Mouse (Mus musculus): Measurements from ENCODE around the gene Adamts7.

The Adamts7 gene

GRCm38 (mm10) chr9:90162926-90163748 lies at the start of gene Adamts7:
Adamts7 (plus strand) TSS chr9:90163069.
- no peak for DNase-seq (ENCODE audit: low spot score)

DNA sequence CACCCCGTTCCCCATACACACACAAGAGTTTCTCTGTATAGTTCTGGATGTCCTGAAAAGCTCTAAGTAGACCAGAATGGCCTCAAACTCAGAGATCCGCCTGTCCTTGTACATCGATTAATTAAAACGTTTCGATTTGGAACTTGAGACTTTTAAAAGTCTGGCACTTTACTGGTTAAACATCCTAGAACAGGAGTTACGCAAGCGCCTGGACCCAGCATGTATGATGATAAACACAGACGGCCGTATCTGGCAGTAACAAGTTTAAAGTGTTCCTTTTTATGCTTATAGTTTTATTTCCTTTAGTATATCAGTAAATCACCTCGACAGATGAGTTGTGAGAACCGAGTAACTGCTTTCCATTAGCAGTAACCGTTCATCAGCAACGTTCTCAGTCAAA lies 49.7 kb upstream of the Adamts7 start:
- no peak for DNase-seq (ENCODE audit: low spot score)

- peak; percentile 87 for DNase-seq (ENCODE audit: low spot score)
These were observed 49.0 kb upstream of the Adamts7 start for GRCm38 (mm10) chr9:90113651-90114566.

DNA sequence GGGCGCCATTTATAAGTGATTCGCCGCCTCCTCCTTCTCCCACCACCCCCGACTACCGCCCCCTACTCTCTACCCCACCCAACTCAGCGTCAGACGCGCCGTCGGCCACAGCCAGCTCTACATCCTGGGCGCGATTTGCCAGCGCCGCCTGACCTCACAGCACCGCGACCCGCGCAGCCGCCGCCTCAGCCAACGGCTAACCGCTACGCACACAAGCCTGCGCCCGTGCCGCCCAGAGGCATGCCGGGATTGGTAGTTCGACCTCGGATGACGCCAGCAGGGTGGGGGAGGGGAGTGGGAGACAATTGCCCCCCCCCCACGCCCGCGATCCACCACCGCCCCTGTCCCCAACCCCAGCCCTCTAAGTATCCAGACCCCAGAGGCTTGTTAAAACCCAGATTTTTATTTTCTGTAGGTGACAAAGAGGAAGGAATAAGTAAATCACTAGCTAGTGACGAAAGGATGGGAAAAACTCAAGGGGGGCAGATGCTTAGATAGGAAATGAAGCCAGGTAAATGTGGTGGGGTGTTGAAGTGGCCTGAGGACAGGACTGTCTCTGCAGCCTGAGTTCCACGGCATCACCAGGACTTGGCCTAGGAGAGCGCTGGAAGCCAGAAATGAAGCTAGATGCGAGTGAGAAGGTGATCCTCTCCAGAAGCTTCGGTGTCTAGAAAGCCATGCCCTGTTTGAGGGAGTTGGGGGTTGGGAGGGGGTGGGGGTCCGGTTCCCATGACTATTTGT lies 48.1 kb upstream of the Adamts7 start, which contains the start of gene Morf4l1:
Gene Morf4l1, minus strand, starts transcription at position 208 of the 741 bp plus-strand sequence.
- peak; percentile 86 for DNase-seq (ENCODE audit: low spot score)

DNA sequence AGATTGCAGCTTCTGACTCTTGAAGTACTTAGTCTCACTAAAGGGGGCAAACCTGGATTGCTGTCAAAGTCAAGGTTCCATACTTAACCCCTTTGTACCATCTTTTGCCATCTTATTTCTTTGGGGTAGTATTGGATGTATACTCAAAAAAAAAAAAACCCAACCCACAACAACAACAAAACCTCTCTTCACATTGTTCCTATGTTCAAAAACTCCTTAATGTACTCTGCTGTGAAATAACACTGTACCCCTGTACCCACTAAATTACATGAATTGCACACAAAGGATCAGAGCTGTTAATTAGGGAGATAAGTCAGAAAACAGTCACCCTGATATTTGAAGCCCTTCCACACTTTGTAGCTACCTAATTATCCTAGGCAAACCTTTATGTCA lies 47.6 kb upstream of the Adamts7 start:
- no peak for DNase-seq (ENCODE audit: low spot score)

DNA sequence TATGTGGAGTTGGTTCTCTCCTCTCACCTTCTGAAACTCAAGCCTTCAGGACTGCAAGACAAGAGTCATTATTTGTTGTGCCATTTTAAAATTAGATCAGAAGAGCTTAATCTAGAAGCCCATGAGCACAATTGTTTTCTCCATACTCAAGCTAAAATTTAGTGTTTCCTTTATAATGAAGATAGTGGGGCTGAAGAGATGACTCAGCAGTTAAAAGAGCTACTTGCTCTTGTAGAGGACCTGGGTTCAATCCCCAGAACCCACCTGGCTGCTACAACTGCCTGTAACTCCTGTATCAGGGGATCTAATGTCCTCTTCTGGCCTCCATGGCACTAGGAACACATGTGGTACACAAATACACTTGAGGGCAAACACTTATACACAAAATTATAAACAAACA lies 45.6 kb upstream of the Adamts7 start:
- DNase-seq (ENCODE audit: low spot score) = no peak

DNA sequence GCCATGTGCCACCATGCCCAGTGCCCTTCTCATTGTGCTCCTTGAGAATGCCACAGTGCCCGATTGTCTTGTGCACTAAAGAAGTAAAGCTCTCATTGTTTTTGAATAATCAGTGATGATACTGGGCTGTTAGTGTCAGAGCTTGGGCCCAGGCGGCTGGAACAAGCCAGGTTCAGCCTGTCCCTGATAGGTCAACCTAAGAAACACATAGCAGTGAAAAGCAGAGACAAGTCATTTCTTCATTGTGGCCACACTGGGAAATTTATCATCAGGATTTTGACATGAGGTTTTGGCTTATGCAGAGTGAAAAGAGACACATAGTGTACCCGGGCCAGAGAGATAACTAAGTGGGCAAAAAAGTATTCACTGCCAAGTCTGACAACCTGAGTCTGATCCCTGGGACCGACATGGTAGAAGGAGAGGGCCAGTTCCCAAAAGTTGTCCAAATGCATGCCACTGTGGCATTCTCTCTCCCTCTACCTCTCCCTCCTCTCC lies 40.6 kb upstream of the Adamts7 start:
- DNase-seq (ENCODE audit: low spot score) = no peak

DNA sequence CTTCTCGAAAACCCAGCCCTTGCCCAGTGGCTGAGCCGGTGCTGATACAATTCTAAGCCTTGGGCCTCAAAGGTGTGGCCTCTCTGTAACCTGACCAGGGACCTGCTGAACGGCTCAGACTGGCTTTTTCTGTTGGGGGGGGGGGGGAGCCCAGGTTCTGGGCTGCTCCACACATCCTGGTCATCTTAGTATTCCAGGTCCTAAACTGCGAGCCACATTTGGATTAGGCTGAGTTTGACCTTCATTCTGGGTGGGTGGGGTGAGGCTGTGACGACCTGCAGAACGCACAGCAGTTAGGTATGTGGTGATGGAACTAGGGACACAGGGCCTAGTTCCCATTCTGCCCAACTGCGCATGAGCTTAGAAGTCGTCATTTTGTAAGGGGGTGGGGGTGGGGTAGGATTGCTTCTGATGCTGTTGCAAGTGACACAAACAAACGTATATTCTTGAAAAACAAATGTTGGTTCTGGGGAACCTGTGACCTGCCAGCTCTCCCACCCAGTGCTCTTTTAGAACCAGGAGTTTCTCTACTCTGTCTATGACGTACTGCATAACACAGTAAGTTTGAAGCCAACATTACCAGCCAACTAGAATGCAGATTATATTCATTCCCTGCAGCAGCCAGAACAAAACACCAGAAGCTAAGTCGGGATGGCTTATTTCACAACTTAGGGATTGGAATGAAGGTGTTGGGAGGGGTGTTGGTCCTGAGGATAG lies 38.6 kb upstream of the Adamts7 start:
- no peak for DNase-seq (ENCODE audit: low spot score)

DNA sequence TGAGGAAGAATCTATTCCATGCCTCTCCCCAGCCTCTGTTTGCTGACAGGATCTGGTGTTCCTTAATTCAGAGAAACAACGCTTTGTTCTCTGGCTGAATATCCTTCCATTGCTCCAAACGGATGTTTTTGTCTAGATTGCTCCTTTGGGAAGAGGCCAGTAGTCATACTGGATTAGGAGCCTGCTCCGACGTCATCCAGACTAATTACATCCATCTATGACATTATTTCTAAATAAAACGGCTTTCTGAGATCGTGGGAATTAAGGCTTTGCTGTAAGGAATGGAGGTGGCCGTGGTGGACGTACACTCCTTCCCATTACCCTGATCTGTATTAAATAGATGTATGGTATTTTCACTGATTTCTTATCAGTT lies 38.0 kb upstream of the Adamts7 start:
- DNase-seq (ENCODE audit: low spot score) = no peak

GRCm38 (mm10) chr9:90125416-90126099 lies 37.3 kb upstream of the Adamts7 start:
- DNase-seq (ENCODE audit: low spot score) = no peak

GRCm38 (mm10) chr9:90126260-90127010 lies 36.4 kb upstream of the Adamts7 start:
- DNase-seq (ENCODE audit: low spot score) = peak; percentile 63

DNA sequence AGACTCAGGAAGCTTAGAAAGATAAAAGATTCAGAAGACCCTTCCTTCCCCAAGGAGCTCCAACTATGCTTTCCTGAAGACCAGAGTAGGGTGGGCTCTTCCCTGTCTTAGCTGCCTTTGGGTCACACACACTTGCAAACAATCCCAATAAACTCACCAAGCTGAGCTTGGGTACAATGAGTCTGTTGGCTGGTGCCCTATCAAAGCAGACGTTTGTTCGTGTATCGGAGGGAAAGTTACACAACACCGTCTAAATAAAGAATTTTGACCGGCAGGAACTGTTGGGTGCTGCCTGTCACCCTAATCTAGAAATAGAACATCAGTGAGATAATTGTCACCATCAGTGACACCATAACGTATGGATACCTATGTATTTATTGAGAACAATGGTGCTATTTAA lies 35.7 kb upstream of the Adamts7 start:
- no peak for DNase-seq (ENCODE audit: low spot score)

GRCm38 (mm10) chr9:90128636-90129201 lies 34.1 kb upstream of the Adamts7 start:
- DNase-seq (ENCODE audit: low spot score) = no peak

- DNase-seq (ENCODE audit: low spot score) = no peak
These were observed 29.1 kb upstream of the Adamts7 start for GRCm38 (mm10) chr9:90133562-90134355.

DNA sequence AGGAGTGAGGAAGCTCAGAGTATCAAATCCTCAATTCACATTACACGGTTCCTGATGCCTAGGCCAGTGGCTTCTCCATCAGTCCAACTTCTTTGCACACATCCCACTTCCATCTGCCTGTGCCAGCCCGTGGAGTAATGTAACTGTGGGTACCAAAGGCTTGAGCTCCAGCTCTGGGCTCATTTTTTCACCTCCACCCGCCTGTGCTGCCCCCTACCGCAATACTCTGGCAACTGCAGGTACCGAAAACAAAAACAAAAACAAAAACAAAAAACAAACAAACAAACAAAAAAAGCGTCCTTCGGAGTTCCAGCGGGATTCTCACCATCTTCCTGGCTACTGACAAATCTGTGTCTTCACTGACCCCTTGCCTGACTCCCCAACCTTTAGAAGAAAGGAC lies 27.4 kb upstream of the Adamts7 start:
- no peak for DNase-seq (ENCODE audit: low spot score)

- DNase-seq (ENCODE audit: low spot score) = no peak
These were observed 26.7 kb upstream of the Adamts7 start for GRCm38 (mm10) chr9:90135963-90136677.

DNA sequence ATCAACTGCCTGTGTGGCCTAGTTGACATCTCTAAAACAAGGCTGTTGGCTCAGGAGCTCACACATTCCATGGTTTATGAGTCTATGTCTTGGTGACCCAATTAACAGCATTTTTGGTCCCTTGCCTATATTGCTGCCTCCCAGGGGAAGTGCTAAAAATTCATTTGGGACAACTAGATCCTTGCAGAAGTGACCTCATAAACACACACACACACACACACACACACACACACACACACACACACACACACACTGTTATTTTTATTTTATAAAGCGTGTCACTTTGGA lies 26.2 kb upstream of the Adamts7 start:
- no peak for DNase-seq (ENCODE audit: low spot score)

- DNase-seq (ENCODE audit: low spot score) = no peak
These were observed 17.1 kb upstream of the Adamts7 start for GRCm38 (mm10) chr9:90145788-90146187.

Measured in spleen, adult 12 weeks (tissue).